Mouse (Mus musculus): Measurements from ENCODE around the gene Tmem267. TPM values are rescaled to one million over a fixed set of nuclear protein-coding genes. Genes with fewer than 3 reads are reported as not detected.

Gene Tmem267
- 1 to 10 TPM in 1 of 2 experiments, under 1 TPM in 1; 0.65 to 3.4 TPM for polyA plus RNA-seq (2017; shearing (Covaris generic))

DNA sequence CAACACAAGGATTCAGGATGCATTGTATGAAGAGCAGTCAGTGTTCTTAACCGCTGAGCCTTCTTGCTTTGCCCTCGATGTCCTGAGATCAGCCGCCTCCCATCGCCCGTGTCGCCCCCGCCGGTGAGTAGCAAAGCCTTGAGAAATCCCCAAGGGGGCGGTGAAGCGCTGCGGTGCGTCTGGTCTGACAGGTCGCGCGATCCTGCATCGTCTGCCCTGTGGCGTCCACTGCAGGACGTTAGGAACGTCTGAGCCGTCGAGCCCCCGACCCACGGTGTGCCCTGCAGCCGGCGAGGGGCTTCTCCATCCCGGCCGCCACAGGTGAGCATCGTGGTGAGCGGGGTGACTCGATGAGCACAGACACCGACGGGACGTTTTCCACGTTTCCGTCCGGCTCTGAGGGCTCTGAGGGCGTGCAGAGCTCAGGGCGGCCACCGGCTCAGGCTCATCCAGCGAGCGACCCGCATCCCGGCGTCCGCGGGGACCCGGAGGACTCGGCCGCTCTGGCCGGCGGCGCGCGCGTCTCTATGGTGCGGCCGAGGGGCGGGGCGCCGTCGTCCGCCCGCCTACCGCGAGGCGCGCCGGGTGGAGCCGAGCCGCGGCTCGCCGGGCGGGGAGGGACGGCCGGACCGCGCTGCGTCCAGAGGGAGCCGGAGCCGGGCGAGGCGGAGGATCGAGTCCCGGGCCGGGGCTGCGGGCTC, at the start of gene Tmem267, which contains the start of gene 3110070M22Rik:
Tmem267 (plus strand) TSS at position 160 of the 701 bp plus-strand sequence.
3110070M22Rik (minus strand) TSS at position 504 of the 701 bp plus-strand sequence.

DNA sequence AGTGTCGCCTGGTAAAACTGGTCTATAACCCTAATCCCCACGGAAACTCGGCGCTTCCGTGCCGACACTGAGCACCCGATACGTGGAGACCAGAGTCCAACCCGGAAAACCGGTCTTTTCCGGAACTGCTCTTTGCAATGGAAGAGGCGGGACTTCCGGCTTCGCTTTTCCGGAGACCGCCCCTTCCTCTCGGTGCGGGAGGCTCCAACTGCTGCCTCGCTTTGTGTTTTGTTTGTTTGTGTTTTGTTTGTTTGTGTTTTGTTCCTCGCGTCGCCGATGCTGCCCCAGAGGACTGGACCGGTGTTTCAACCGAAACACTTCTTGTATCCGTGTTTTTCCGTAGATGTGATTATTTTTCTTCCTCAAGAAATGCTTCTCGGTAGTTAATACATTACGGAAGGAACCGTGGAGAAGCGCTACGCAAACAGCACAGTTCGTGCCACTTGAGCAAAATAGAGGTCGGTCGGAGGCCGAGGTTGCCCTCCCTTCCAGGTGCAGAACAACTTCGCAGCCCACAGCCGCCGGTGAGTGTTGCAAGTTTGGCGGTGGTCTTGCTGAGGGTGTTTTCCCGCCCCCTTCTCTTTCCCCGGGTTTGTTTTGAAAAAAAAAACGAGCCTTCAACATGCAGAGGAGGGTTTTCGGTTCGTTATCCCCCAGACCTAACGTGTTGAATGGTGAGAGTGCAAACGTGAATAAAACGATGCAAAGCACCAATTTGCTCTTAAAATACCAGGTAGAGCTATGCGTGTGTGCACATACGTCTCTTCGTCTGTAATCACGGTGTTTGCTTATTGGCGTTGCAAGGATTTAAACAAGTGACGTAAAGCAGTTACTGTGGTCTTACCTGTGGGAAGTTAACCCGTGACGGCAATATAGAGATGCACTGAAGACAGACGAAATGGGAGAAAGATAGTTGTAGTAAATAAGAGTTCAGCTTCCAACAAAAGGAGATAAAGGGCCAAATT, 25.0 kb upstream of the Tmem267 start, which contains the start of gene 4833420G17Rik:
4833420G17Rik (plus strand) TSS at position 173 of the 965 bp plus-strand sequence.

DNA sequence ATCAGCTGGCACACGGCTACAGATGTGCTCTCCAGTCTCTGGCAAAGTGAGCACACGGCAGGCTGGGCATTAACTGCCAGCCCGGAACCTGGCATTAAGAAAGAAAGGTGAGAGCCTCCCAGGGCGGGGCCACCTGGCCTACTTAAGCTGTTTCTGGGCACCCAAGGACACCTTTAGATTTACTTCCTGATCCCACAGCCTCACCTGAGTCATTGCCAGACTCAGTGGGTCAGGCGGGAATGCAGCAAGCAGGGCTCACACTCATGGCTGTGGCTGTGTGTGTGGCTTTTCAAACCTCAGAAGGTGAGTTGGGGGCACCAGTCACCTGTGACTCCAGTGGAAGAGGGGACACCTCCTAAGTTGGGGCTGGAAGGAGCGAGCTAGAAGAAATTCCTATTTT, 135.8 kb downstream of the Tmem267 start, which contains the start of gene Ccl28:
Ccl28 (plus strand) TSS at position 186 of the 400 bp plus-strand sequence.

Other genes with a start within 250 kb of the Tmem267 start
- gene Paip1, start 59.4 kb upstream of the Tmem267 start, polyA plus RNA-seq (2017; shearing (Covaris generic)) = 10 to 100 TPM in 1 of 2 experiments, 1 to 10 TPM in 1; 9.9 to 19.3 TPM
- 100 to 1,000 TPM in 1 of 2 experiments, 10 to 100 TPM in 1; 94.8 to 105 TPM for gene 4833420G17Rik, start 25.3 kb upstream of the Tmem267 start, polyA plus RNA-seq (2017; shearing (Covaris generic))
- gene 3110070M22Rik, start 344 bp downstream of the Tmem267 start, polyA plus RNA-seq (2017; shearing (Covaris generic)) = 1 to 10 TPM in 1 of 2 experiments, under 1 TPM in 1; 0.29 to 2.0 TPM
- gene Ccl28, start 135.8 kb downstream of the Tmem267 start, polyA plus RNA-seq (2017; shearing (Covaris generic)) = 1 to 10 TPM in 1 of 2 experiments, under 1 TPM in 1; 0.41 to 2.6 TPM
- gene Hmgcs1, start 202.3 kb downstream of the Tmem267 start, polyA plus RNA-seq (2017; shearing (Covaris generic)) = 10 to 100 TPM; 24.0 to 48.7 TPM

All from inflammation-experienced regulatory T-cells (primary cell).